Mouse (Mus musculus): ENCODE data around the gene Pole. TPM values are rescaled to one million over a fixed set of nuclear protein-coding genes. Genes with fewer than 3 reads are reported as not detected.
A peak's percentile ranks its signal among the peaks of the same experiment; 100 is the strongest.

Gene Pole
- total and polyA plus RNA-seq, 3 experiments, result 46.0 to 60.2 (median 55.0) TPM

- peak overlapping the region; percentile 22 to 48 (median 24) for H3K4me3 ChIP-seq (replicated peaks in 1 of 3; ENCODE audit: low read depth in 2 of 3, low read length in 2 of 3, poor library complexity in 1 of 3)
- peak; percentile 43 for DNase-seq (ENCODE audit: extremely low read depth)
- H3K36me3 ChIP-seq (replicated peaks in 1 of 2; ENCODE audit: control insufficient read depth in 1 of 2, insufficient read depth in 1 of 2, low read length in 1 of 2), result peaks cover 22 to 37% of the 10 kb centered on the region in 2 experiments
- peaks cover 8 to 33% of the 10 kb centered on the region in 2 experiments for H3K4me1 ChIP-seq (ENCODE audit: control insufficient read depth in 1 of 2, insufficient read depth in 2 of 2)
- peaks cover 11% of the 10 kb centered on the region for H3K79me2 ChIP-seq (replicated peaks; ENCODE audit: control insufficient read depth, extremely low read depth, insufficient read depth, poor library complexity, severe bottlenecking)
- peak overlapping the region; percentile 96 for H3K4me2 ChIP-seq (ENCODE audit: insufficient read depth, low read depth, poor library complexity, severe bottlenecking)
- peaks cover 10% of the 10 kb centered on the region for H3K27me3 ChIP-seq (replicated peaks)
- dilution Hi-C loops (cut with MboI; ENCODE audit: extremely low pct_ligation_motif_present, extremely low pct_unique_long_range_greater_than_20kb, low sequenced_read_pairs), result no loop called here
- TF ChIP-seq HCFC1 (IDR thresholded peaks at IDR 0.05; ENCODE audit: low read depth, low read length), result no peak
- 0 out of 2 replicates have a peak, but pooled peaks have one; percentile 7 for TF ChIP-seq ZNF384 (IDR thresholded peaks at IDR 0.05; ENCODE audit: low read depth, low read length)
- no peak overlapping the region for H3K27ac ChIP-seq (ENCODE audit: insufficient read depth, low read depth)
- in situ Hi-C loops (cut with MboI; ENCODE audit: low pct_ligation_motif_present, low pct_unique_long_range_greater_than_20kb, low sequenced_read_pairs), result no loop called here
- peak overlapping the region; percentile 94 for H3K9ac ChIP-seq (ENCODE audit: insufficient read depth, low read depth)
- H3K9me3 ChIP-seq (replicated peaks; ENCODE audit: low read length), result no peaks in the 10 kb centered on the region
These were observed 974 bp downstream of the Pole start for GRCm38 (mm10) chr5:110287084-110287475.

DNA sequence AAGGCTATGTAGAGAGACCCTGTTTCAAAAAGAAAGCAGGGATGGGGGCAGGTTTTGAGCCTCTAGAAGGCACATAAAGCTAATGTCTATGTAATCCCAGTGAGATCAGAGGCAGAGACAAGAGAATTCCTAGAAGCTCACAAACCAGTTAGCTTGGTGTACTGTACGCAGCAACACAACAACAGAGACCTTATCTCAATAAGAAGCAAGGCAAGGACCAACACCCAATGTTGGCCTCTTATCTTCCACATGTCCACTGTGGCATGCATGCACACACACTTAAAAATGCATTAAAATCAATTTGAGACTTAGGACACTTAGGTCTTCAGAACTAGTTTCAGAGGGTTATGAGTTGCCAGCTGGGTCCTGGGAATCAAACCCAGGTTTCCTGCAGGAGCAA is 5.5 kb downstream of the Pole start:
- Histone ChIP-seq H3K9me3 (replicated peaks; ENCODE audit: low read length) (no peaks in the 10 kb centered on the region), H3K27ac (ENCODE audit: insufficient read depth, low read depth) (no peak overlapping the region), H3K79me2 (replicated peaks; ENCODE audit: control insufficient read depth, extremely low read depth, insufficient read depth, poor library complexity, severe bottlenecking) (peaks cover 10% of the 10 kb centered on the region), H3K4me2 (ENCODE audit: insufficient read depth, low read depth, poor library complexity, severe bottlenecking) (no peak overlapping the region), H3K27me3 (replicated peaks) (no peaks in the 10 kb centered on the region), H3K36me3 (replicated peaks in 1 of 2; ENCODE audit: control insufficient read depth in 1 of 2, insufficient read depth in 1 of 2, low read length in 1 of 2) (peaks cover 53 to 80% of the 10 kb centered on the region in 2 experiments), H3K4me3 (replicated peaks in 1 of 3; ENCODE audit: low read depth in 2 of 3, low read length in 2 of 3, poor library complexity in 1 of 3) (no peak overlapping the region), H3K4me1 (ENCODE audit: control insufficient read depth in 1 of 2, insufficient read depth in 2 of 2) (peaks cover 5 to 13% of the 10 kb centered on the region in 2 experiments; a peak in 3 of 4 replicates), H3K9ac (ENCODE audit: insufficient read depth, low read depth) (no peak overlapping the region)
- DNase-seq (ENCODE audit: extremely low read depth), result no peak
- in situ Hi-C loops (cut with MboI; ENCODE audit: low pct_ligation_motif_present, low pct_unique_long_range_greater_than_20kb, low sequenced_read_pairs), result no loop called here
- TF ChIP-seq MAFK (IDR thresholded peaks at IDR 0.05; ENCODE audit: insufficient replicate concordance, low read length) (no peak), UBTF (IDR thresholded peaks at IDR 0.05; ENCODE audit: low read depth, low read length) (no peak), TBP (conservative IDR thresholded peaks at IDR 0.05; ENCODE audit: low read depth, low read length) (no peak), ELF1 (IDR thresholded peaks at IDR 0.05; ENCODE audit: low read depth, low read length) (no peak), CHD1 (IDR thresholded peaks at IDR 0.05; ENCODE audit: low read depth, low read length) (no peak), HCFC1 (IDR thresholded peaks at IDR 0.05; ENCODE audit: low read depth, low read length) (no peak), NRF1 (IDR thresholded peaks at IDR 0.05; ENCODE audit: low read depth, low read length) (no peak), ETS1 (conservative IDR thresholded peaks at IDR 0.05; ENCODE audit: low read depth, low read length) (no peak), ZC3H11A (IDR thresholded peaks at IDR 0.05; ENCODE audit: low read depth, low read length) (no peak), ZKSCAN1 (IDR thresholded peaks at IDR 0.05; ENCODE audit: borderline replicate concordance, low read depth, low read length) (no peak), MEF2A (IDR thresholded peaks at IDR 0.05; ENCODE audit: borderline replicate concordance, low read depth, low read length) (no peak)
- dilution Hi-C loops (cut with MboI; ENCODE audit: extremely low pct_ligation_motif_present, extremely low pct_unique_long_range_greater_than_20kb, low sequenced_read_pairs), result no loop called here

DNA sequence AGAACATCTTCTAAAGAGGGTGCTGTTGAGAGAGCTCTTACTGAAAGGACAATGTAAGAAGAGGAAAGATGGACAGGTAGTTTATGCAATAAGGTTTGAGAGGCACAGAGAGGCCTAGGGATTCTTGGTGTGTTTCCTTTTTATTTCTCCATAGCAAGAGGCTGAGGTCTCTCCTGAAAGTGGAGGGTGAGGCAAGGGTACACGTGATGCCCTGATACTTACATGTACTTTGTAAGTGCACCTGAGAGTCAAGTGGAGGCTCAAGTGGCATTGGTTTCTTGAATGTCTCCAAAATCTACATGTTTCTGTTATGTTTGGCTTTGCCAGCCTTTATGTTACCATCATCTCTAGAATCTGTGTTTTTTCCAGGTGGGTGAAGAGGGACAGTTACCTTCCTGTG is 10.5 kb downstream of the Pole start:
- Histone ChIP-seq H3K36me3 (replicated peaks in 1 of 2; ENCODE audit: control insufficient read depth in 1 of 2, insufficient read depth in 1 of 2, low read length in 1 of 2) (peaks cover 69 to 92% of the 10 kb centered on the region in 2 experiments), H3K9me3 (replicated peaks; ENCODE audit: low read length) (no peaks in the 10 kb centered on the region), H3K27me3 (replicated peaks) (no peaks in the 10 kb centered on the region), H3K4me2 (ENCODE audit: insufficient read depth, low read depth, poor library complexity, severe bottlenecking) (no peak overlapping the region), H3K27ac (ENCODE audit: insufficient read depth, low read depth) (no peak overlapping the region), H3K79me2 (replicated peaks; ENCODE audit: control insufficient read depth, extremely low read depth, insufficient read depth, poor library complexity, severe bottlenecking) (no peaks in the 10 kb centered on the region; the same call in 1 of the 2 replicates), H3K4me3 (replicated peaks in 1 of 3; ENCODE audit: low read depth in 2 of 3, low read length in 2 of 3, poor library complexity in 1 of 3) (no peak overlapping the region), H3K4me1 (ENCODE audit: control insufficient read depth in 1 of 2, insufficient read depth in 2 of 2) (peaks cover 0 to 18% of the 10 kb centered on the region in 2 experiments; a peak in 2 of 4 replicates), H3K9ac (ENCODE audit: insufficient read depth, low read depth) (no peak overlapping the region)
- no peak for DNase-seq (ENCODE audit: extremely low read depth)
- in situ Hi-C loops (cut with MboI; ENCODE audit: low pct_ligation_motif_present, low pct_unique_long_range_greater_than_20kb, low sequenced_read_pairs), result no loop called here
- no peak for TF ChIP-seq PAX5 (IDR thresholded peaks at IDR 0.05; ENCODE audit: low read length)
- TF ChIP-seq RCOR1 (conservative IDR thresholded peaks at IDR 0.05; ENCODE audit: low read depth, low read length), result no peak
- no peak for TF ChIP-seq USF1 (IDR thresholded peaks at IDR 0.05; ENCODE audit: low read depth, low read length)
- dilution Hi-C loops (cut with MboI; ENCODE audit: extremely low pct_ligation_motif_present, extremely low pct_unique_long_range_greater_than_20kb, low sequenced_read_pairs), result no loop called here

Measured in CH12.LX (cell line).